Mouse (Mus musculus): Measurements from ENCODE around the gene Tbc1d21. TPM values are rescaled to one million over a fixed set of nuclear protein-coding genes. Genes with fewer than 3 reads are reported as not detected.

Tbc1d21 gene
- polyA plus RNA-seq, 1 experiment from 2014 or later: not detected

DNA sequence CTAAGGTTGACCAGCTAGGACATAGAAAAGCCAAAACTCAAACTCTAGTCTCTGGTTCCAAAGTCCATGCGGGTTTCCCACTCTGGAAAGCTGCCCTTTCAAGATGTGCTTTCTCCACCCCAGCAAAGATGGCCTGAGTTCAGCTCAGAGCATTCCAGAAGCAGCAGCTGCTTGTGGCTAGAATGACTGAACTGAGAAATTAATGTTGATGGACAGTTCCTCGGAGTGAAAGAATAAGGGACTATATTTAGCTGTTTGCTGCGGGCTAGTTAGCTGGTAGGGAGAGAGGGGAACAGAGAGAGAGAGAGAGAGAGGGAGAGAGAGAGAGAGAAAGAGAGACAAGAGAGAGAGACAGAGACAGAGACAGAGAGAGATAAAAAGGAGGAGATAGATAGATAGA lies 39.0 kb downstream of the Tbc1d21 start:
- 58% methylated on average over 3 of the region's 3 CpGs for WGBS
- no peak overlapping the region for H3K9ac ChIP-seq (replicated peaks; ENCODE audit: low read depth, low read length)
- H3K36me3 ChIP-seq (ENCODE audit: control insufficient read depth, insufficient read depth, low read length): no peaks in the 10 kb centered on the region
- H3K4me3 ChIP-seq (ENCODE audit: low read depth, low read length): no peak overlapping the region
- H3K4me1 ChIP-seq (ENCODE audit: control insufficient read depth, insufficient read depth, low read length): 0 out of 2 replicates have a peak, but pooled peaks cover 5% of the 10 kb centered on the region
- no peak overlapping the region for H3K4me2 ChIP-seq (replicated peaks; ENCODE audit: low read depth, low read length)
- no peak overlapping the region for H3K27ac ChIP-seq (ENCODE audit: low read length)
- ATAC-seq (ENCODE audit: insufficient number of reproducible peaks, insufficient read depth, low FRiP score, low read depth): no peak
- H3K27me3 ChIP-seq (ENCODE audit: control insufficient read depth, insufficient read depth, low read length): no peaks in the 10 kb centered on the region
- H3K9me3 ChIP-seq (ENCODE audit: control insufficient read depth, low read depth, low read length): no peaks in the 10 kb centered on the region

DNA sequence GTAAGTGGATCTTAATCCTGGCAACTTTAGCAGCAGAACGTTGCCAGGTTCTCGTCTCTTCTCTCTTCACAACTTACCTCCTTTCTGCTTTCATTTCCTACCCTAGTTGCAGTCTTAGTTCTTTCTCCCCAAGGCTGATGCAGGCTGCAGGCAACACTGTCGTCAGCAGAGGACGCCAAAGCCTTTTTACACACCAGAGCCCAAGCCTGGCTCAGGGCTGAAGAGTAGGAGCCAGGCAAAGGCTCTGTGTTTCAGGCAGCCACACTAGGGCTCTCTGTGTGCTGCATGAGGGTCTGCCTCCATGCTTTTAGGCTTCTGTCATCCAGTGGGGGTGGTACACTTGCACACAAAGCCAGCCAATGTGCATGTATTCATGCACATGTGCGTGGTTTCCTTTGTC lies 40.0 kb downstream of the Tbc1d21 start:
- no peaks in the 10 kb centered on the region for H3K36me3 ChIP-seq (ENCODE audit: control insufficient read depth, insufficient read depth, low read length)
- no peak overlapping the region for H3K9ac ChIP-seq (replicated peaks; ENCODE audit: low read depth, low read length)
- H3K4me1 ChIP-seq (ENCODE audit: control insufficient read depth, insufficient read depth, low read length): 0 out of 2 replicates have a peak, but pooled peaks cover 5% of the 10 kb centered on the region
- H3K27ac ChIP-seq (ENCODE audit: low read length): no peak overlapping the region
- peak; percentile 42; the same call in 1 of the 2 replicates for ATAC-seq (ENCODE audit: insufficient number of reproducible peaks, insufficient read depth, low FRiP score, low read depth)
- H3K27me3 ChIP-seq (ENCODE audit: control insufficient read depth, insufficient read depth, low read length): no peaks in the 10 kb centered on the region
- H3K9me3 ChIP-seq (ENCODE audit: control insufficient read depth, low read depth, low read length): no peaks in the 10 kb centered on the region
- H3K4me3 ChIP-seq (ENCODE audit: low read depth, low read length): no peak overlapping the region
- H3K4me2 ChIP-seq (replicated peaks; ENCODE audit: low read depth, low read length): no peak overlapping the region
- 27% methylated on average over 5 of the region's 5 CpGs for WGBS

DNA sequence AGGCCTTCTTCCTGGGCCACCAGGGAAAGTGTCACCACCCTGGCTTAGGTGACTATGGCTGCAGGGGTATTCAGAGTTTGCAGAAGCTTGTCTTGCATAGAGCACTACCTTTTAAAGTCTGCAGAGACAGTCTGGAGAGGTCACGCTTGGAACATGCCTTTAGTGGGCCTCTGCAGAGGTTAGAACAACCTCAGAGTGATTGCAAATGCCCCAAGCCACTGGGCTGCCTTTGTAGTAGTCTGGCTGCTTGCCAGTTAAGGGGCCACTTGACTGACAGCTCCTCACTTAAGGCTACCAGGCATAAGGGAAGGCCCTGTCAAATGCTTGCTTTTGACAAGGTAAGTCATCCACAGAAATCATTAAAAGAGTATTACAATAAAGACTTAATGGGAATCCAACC lies 42.9 kb downstream of the Tbc1d21 start:
- Histone ChIP-seq H3K4me3 (ENCODE audit: low read depth, low read length) (no peak overlapping the region), H3K27me3 (ENCODE audit: control insufficient read depth, insufficient read depth, low read length) (no peaks in the 10 kb centered on the region), H3K9me3 (ENCODE audit: control insufficient read depth, low read depth, low read length) (no peaks in the 10 kb centered on the region), H3K4me1 (ENCODE audit: control insufficient read depth, insufficient read depth, low read length) (0 out of 2 replicates have a peak, but pooled peaks cover 5% of the 10 kb centered on the region), H3K36me3 (ENCODE audit: control insufficient read depth, insufficient read depth, low read length) (no peaks in the 10 kb centered on the region), H3K27ac (ENCODE audit: low read length) (no peak overlapping the region), H3K9ac (replicated peaks; ENCODE audit: low read depth, low read length) (no peak overlapping the region), H3K4me2 (replicated peaks; ENCODE audit: low read depth, low read length) (no peak overlapping the region)
- 64% methylated on average over 1 of the region's 1 CpGs for WGBS
- no peak for ATAC-seq (ENCODE audit: insufficient number of reproducible peaks, insufficient read depth, low FRiP score, low read depth)

DNA sequence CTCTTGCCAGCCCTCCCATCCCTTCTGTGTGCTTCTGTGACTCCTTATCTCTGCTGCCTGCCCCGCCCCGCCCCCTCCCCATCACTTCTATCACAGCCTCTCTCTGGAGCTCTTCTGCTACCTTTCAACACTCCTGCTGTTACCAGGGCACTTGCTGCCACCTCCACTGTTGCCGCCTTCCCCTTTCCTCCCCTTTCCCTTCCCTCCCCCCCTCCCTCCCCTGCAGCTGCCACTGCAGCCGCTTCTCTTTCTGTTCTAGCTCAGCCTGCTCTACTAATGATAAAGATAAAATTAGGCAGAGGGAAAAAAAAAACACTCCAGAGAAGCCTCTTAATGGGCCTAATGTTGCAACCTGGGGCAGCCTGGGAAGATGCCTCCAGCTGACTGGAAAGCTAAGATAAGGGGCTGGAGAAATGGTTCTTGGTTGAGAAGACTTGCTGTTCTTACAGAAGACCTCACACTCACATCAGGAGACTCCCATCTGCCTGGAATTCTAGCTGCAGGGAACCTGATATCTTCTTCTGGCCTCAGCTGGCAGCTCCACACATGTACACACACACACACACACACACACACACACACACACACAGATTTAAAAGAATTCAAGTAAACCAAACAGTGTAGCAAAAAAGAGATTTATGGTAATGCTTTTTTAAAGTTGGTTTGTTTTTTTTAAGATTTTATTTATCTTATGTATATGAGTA lies 43.6 kb downstream of the Tbc1d21 start:
- H3K36me3 ChIP-seq (ENCODE audit: control insufficient read depth, insufficient read depth, low read length): no peaks in the 10 kb centered on the region
- H3K4me1 ChIP-seq (ENCODE audit: control insufficient read depth, insufficient read depth, low read length): 0 out of 2 replicates have a peak, but pooled peaks cover 5% of the 10 kb centered on the region
- no peak overlapping the region for H3K9ac ChIP-seq (replicated peaks; ENCODE audit: low read depth, low read length)
- no peak overlapping the region for H3K4me3 ChIP-seq (ENCODE audit: low read depth, low read length)
- H3K27me3 ChIP-seq (ENCODE audit: control insufficient read depth, insufficient read depth, low read length): no peaks in the 10 kb centered on the region
- H3K4me2 ChIP-seq (replicated peaks; ENCODE audit: low read depth, low read length): no peak overlapping the region
- no peaks in the 10 kb centered on the region for H3K9me3 ChIP-seq (ENCODE audit: control insufficient read depth, low read depth, low read length)
- no peak for ATAC-seq (ENCODE audit: insufficient number of reproducible peaks, insufficient read depth, low FRiP score, low read depth)
- 9% methylated on average over 4 of the region's 4 CpGs for WGBS
- H3K27ac ChIP-seq (ENCODE audit: low read length): no peak overlapping the region

DNA sequence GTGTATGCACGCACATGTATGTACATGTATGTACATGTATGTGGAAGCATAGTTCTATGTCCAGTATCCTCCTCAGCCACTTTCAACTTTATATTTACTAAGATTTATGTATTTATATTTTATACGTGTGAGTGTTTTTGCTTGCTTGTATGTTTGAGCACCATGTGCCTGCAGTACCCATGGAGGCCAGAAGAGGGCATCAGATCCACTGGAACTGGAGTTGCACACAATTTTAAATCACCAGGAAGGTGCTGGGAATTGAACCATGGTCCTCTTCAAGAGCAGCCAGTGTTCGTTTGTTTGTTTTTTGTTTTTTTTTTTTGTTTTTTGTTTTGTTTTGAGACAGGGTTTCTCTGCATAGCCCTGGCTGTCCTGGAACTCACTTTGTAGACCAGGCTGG lies 48.6 kb downstream of the Tbc1d21 start:
- H3K4me2 ChIP-seq (replicated peaks; ENCODE audit: low read depth, low read length): no peak overlapping the region
- no peaks in the 10 kb centered on the region for H3K36me3 ChIP-seq (ENCODE audit: control insufficient read depth, insufficient read depth, low read length)
- WGBS: 92% methylated on average over 3 of the region's 3 CpGs
- peaks cover 11% of the 10 kb centered on the region; the same call in 1 of the 2 replicates for H3K4me1 ChIP-seq (ENCODE audit: control insufficient read depth, insufficient read depth, low read length)
- H3K27me3 ChIP-seq (ENCODE audit: control insufficient read depth, insufficient read depth, low read length): no peaks in the 10 kb centered on the region
- H3K27ac ChIP-seq (ENCODE audit: low read length): no peak overlapping the region
- no peak overlapping the region for H3K4me3 ChIP-seq (ENCODE audit: low read depth, low read length)
- H3K9ac ChIP-seq (replicated peaks; ENCODE audit: low read depth, low read length): no peak overlapping the region
- ATAC-seq (ENCODE audit: insufficient number of reproducible peaks, insufficient read depth, low FRiP score, low read depth): no peak
- no peaks in the 10 kb centered on the region for H3K9me3 ChIP-seq (ENCODE audit: control insufficient read depth, low read depth, low read length)

DNA sequence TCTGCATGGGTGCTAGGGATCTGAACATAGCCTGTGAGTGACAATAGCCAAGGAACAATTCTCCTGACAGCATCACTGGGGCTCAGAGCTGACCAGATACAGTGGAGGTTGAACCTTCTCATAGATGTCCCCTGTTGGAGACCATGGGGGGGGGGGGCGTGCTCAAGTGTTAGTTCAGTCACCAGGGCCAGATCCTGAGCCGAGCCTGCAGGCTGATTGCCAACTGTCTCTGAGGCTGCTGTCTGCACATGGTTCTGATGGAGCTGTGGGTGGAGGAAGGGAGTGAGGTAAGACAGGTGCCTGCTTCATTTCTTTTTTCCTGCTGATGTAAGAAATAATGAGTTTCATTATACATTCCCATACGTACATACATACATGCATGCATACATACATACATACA lies 51.9 kb downstream of the Tbc1d21 start:
- no peak for ATAC-seq (ENCODE audit: insufficient number of reproducible peaks, insufficient read depth, low FRiP score, low read depth)
- Histone ChIP-seq H3K4me2 (replicated peaks; ENCODE audit: low read depth, low read length) (no peak overlapping the region), H3K27ac (ENCODE audit: low read length) (no peak overlapping the region), H3K4me1 (ENCODE audit: control insufficient read depth, insufficient read depth, low read length) (peaks cover 27% of the 10 kb centered on the region), H3K9ac (replicated peaks; ENCODE audit: low read depth, low read length) (no peak overlapping the region), H3K36me3 (ENCODE audit: control insufficient read depth, insufficient read depth, low read length) (no peaks in the 10 kb centered on the region), H3K9me3 (ENCODE audit: control insufficient read depth, low read depth, low read length) (no peaks in the 10 kb centered on the region), H3K27me3 (ENCODE audit: control insufficient read depth, insufficient read depth, low read length) (no peaks in the 10 kb centered on the region), H3K4me3 (ENCODE audit: low read depth, low read length) (no peak overlapping the region)
- 68% methylated on average over 3 of the region's 3 CpGs for WGBS

DNA sequence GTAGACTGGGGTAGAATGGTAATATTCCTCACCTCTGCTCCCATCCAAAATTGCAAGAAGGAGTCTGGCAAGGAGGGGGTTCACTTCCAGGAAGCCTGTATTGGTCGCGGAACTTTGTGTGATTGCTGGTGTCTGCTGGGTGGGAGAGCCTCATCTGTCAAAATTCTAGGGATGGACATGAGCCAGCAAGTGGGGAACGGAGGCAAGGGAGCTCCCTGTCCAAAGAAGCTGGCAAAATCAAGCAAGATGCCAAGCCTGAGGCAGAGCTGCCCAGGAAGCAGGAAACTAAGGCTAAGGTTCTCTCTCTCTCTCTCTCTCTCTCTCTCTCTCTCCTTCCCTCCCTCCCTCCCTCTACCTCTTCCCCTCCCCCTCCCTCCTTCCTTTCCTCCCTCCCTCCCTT lies 52.9 kb downstream of the Tbc1d21 start:
- no peaks in the 10 kb centered on the region for H3K9me3 ChIP-seq (ENCODE audit: control insufficient read depth, low read depth, low read length)
- no peak overlapping the region for H3K27ac ChIP-seq (ENCODE audit: low read length)
- H3K9ac ChIP-seq (replicated peaks; ENCODE audit: low read depth, low read length): no peak overlapping the region
- no peak for ATAC-seq (ENCODE audit: insufficient number of reproducible peaks, insufficient read depth, low FRiP score, low read depth)
- H3K36me3 ChIP-seq (ENCODE audit: control insufficient read depth, insufficient read depth, low read length): no peaks in the 10 kb centered on the region
- H3K4me1 ChIP-seq (ENCODE audit: control insufficient read depth, insufficient read depth, low read length): peaks cover 35% of the 10 kb centered on the region
- no peak overlapping the region for H3K4me3 ChIP-seq (ENCODE audit: low read depth, low read length)
- H3K27me3 ChIP-seq (ENCODE audit: control insufficient read depth, insufficient read depth, low read length): no peaks in the 10 kb centered on the region
- WGBS: 43% methylated on average over 3 of the region's 3 CpGs
- no peak overlapping the region for H3K4me2 ChIP-seq (replicated peaks; ENCODE audit: low read depth, low read length)

DNA sequence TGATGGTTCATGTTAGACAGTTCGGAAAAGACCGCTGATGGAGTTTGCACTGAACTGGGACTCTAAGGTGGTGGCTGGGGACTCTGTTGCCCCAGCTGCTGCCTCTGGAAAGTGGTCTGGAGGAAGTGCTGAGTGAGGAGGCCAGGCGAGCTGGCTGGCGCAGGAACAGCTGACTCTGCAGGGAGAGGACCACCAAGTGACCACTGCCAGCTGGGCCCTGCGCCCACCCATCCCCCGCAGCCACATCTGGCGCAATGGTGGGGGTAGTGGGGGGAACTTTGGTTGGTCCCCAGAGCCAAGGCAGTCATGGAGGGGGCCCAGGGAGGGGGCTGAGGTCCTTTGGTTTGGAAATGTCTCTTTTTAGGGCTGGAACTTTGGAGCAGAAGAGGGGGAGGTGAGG lies 53.5 kb downstream of the Tbc1d21 start:
- WGBS: 75% methylated on average over 7 of the region's 7 CpGs
- Histone ChIP-seq H3K36me3 (ENCODE audit: control insufficient read depth, insufficient read depth, low read length) (no peaks in the 10 kb centered on the region), H3K4me1 (ENCODE audit: control insufficient read depth, insufficient read depth, low read length) (peaks cover 39% of the 10 kb centered on the region), H3K27me3 (ENCODE audit: control insufficient read depth, insufficient read depth, low read length) (no peaks in the 10 kb centered on the region), H3K27ac (ENCODE audit: low read length) (no peak overlapping the region), H3K9me3 (ENCODE audit: control insufficient read depth, low read depth, low read length) (no peaks in the 10 kb centered on the region), H3K4me3 (ENCODE audit: low read depth, low read length) (no peak overlapping the region), H3K4me2 (replicated peaks; ENCODE audit: low read depth, low read length) (no peak overlapping the region), H3K9ac (replicated peaks; ENCODE audit: low read depth, low read length) (no peak overlapping the region)
- no peak for ATAC-seq (ENCODE audit: insufficient number of reproducible peaks, insufficient read depth, low FRiP score, low read depth)

DNA sequence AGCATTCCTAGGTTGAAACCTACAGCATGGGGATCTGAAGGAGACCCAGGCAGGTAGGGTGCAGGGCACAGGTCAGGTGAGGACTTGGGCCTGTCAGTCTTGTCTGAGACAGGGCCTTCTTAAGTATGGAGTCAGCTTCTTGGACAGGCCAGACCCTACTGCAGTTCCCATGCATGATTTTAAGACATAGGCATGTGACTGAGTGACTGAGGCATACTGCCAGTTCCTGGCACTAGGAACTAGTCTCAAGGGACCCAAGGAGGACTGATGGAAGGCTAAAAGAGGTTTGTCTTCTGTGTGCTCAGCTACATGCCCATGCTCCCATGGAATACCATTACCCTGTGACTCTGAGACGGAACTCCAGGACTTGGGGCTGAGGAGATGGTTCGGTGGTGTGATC lies 54.4 kb downstream of the Tbc1d21 start:
- no peaks in the 10 kb centered on the region for H3K27me3 ChIP-seq (ENCODE audit: control insufficient read depth, insufficient read depth, low read length)
- no peak overlapping the region for H3K4me3 ChIP-seq (ENCODE audit: low read depth, low read length)
- H3K4me2 ChIP-seq (replicated peaks; ENCODE audit: low read depth, low read length): no peak overlapping the region
- H3K9ac ChIP-seq (replicated peaks; ENCODE audit: low read depth, low read length): no peak overlapping the region
- peak overlapping the region; percentile 80; the same call in 1 of the 2 replicates for H3K27ac ChIP-seq (ENCODE audit: low read length)
- H3K36me3 ChIP-seq (ENCODE audit: control insufficient read depth, insufficient read depth, low read length): no peaks in the 10 kb centered on the region
- no peaks in the 10 kb centered on the region for H3K9me3 ChIP-seq (ENCODE audit: control insufficient read depth, low read depth, low read length)
- peaks cover 43% of the 10 kb centered on the region for H3K4me1 ChIP-seq (ENCODE audit: control insufficient read depth, insufficient read depth, low read length)
- 89% methylated on average over 2 of the region's 2 CpGs for WGBS
- no peak for ATAC-seq (ENCODE audit: insufficient number of reproducible peaks, insufficient read depth, low FRiP score, low read depth)

Measured in stomach, embryonic 14.5 days (tissue).